Mouse (Mus musculus) urinary bladder, postnatal 36 days (tissue): ENCODE measurements around the gene Tmprss6.

Source experiments
- DNase-seq, 2 experiments: peaks; one replicate each; pipeline ENCODE4 v3.0.0; 2022; ENCODE audit warnings: low spot score in 2 of 2, mixed read lengths in 1 of 2

The Tmprss6 gene

DNA sequence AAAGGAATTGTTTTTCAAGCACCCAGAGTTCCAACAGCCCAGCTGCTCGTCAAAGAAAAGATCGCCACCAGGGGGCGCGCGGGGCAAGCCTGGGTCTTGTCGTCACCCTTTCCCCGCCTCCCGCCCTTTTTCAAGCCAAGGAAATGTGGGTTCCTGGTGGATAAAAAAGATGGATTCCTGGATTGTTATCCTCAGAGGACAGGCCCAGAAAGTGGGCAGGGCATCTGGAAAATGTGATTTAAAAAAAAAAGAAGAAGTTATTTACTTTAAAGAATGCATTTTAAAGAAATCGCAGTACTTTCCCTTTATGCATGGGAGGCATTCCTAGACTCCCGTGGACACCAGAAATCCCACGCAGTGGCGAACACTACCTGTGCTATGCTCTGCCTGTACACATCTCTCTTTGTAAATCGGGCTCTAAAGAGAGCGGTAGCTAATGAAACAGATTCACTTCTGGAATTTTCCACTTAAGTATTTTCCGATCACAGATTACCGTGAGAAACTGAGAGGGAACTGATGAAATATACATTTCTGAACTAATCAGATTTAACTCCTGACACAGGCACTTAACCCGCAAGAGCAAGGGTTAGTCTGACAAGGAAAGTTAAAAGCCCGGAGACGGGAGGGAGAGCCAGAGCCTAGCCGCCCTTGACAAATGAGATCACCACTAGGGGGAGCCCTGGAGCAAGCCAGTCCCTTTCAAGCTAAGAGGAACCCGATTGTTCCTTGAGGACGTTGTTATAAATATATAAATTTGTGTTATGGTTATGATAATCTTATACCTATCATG lies 20.5 kb downstream of the Tmprss6 start:
- DNase-seq = peak; percentile 92 to 95

GRCm38 (mm10) chr15:78447121-78447520 lies 21.3 kb downstream of the Tmprss6 start:
- DNase-seq = peak in 1 of 2 experiments; percentile 62

- no peak for DNase-seq
Observed at GRCm38 (mm10) chr15:78443857-78444256, 24.6 kb downstream of the Tmprss6 start.

DNA sequence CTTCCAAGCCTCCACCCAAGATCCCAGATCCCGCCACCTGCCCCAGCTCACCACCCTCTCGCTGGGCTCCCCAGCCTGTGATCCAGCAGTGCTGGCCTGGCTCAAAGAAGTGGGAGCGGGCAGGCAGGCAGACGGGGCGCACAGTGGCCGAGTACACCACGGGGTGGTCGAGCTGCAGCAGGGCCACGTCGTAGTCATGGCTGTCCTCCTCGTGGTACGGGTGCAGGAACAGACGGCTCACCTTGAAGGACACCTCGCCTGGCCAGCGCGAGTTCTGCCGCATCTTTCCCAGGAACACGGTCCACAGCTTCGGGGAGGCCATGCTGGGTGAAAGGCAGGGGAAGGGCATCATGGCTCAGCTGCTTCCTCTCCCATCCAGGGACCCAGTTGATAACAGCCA lies 26.2 kb downstream of the Tmprss6 start:
- DNase-seq = no peak

- DNase-seq = no peak
Observed at GRCm38 (mm10) chr15:78438973-78439372, 29.5 kb downstream of the Tmprss6 start.

GRCm38 (mm10) chr15:78438505-78438904 lies 29.9 kb downstream of the Tmprss6 start:
- no peak for DNase-seq

GRCm38 (mm10) chr15:78438018-78438394 lies 30.4 kb downstream of the Tmprss6 start:
- DNase-seq = no peak

GRCm38 (mm10) chr15:78437237-78438017 lies 31.0 kb downstream of the Tmprss6 start:
- peak; percentile 41 to 60 for DNase-seq

GRCm38 (mm10) chr15:78436380-78437192 lies 31.8 kb downstream of the Tmprss6 start:
- DNase-seq = peak; percentile 75 to 87

GRCm38 (mm10) chr15:78435681-78436080 lies 32.8 kb downstream of the Tmprss6 start:
- DNase-seq = no peak

DNA sequence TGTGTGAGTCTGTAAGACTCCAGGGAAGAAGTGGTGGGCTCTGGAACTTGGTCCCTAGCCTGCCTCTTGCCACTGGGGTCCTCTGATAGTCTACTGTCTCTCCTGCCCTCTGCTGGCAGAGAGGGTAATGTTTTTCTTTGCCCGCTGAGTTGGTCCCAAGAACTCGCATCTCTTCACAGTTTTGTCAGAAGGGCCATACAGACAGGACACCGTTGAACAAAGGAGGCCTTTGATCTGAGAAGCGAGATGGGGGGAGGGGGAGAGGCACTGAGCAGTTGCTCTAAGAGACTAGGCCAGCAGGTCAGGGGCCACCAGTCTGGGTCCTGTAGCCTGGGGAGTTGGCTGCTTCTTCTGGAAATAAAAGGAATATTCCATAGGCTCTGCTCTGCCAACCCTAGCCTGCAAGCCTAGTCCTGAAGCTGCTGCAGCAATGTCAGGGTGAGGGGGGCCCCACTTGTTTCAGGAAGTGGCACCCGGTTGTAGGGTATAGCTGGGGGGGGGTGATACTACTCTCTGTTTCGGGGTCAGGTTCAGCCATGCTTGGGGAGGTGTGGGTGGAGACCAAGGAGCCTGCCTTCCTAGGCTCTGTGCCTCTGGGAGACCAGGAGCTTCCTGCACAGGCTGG lies 33.4 kb downstream of the Tmprss6 start:
- DNase-seq = no peak

- no peak for DNase-seq
Observed at GRCm38 (mm10) chr15:78431541-78432121, 36.8 kb downstream of the Tmprss6 start.

- DNase-seq = no peak
Observed at GRCm38 (mm10) chr15:78430874-78431273, 37.6 kb downstream of the Tmprss6 start.

GRCm38 (mm10) chr15:78429871-78430622 lies 38.4 kb downstream of the Tmprss6 start:
- no peak for DNase-seq

- DNase-seq = no peak
Observed at GRCm38 (mm10) chr15:78429139-78429459, 39.3 kb downstream of the Tmprss6 start.

DNA sequence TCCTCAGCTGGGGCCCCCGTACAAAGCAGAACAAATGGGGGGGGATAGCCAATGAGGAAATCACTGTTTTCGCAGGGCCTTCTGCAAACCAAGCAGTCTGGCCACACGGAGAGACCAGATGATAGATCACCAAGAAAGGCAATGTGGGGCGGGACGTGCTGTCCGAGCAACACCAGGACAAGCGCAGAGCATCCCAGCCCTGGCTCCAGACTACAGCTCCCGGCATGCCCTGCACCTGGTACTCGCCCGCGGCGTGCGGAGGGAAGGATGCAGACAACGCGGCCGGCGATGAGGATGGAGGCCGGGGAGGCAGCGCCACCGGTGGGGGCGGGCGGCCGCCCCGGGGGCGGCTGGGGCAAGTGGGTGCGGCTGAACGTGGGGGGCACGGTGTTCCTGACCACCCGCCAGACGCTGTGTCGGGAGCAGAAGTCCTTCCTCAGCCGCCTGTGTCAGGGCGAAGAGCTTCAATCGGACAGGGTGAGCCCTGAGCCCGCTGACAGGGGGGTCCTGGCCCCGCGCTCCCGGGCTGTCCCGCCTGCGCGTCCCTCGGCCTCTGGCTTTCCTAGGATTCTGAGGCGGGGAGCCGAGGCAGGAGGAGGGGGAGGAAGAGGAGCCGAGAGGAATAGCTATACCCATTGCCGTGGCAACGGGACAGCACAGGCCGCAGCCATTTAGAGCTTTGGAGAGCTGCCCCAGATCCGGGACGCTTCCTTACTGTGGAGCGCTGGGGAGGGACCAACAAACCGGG lies 39.9 kb downstream of the Tmprss6 start, which contains the start of gene Kctd17:
Kctd17 (plus strand) TSS at position 174 of the 748 bp plus-strand sequence.
- peak; percentile 52 to 76 for DNase-seq

DNA sequence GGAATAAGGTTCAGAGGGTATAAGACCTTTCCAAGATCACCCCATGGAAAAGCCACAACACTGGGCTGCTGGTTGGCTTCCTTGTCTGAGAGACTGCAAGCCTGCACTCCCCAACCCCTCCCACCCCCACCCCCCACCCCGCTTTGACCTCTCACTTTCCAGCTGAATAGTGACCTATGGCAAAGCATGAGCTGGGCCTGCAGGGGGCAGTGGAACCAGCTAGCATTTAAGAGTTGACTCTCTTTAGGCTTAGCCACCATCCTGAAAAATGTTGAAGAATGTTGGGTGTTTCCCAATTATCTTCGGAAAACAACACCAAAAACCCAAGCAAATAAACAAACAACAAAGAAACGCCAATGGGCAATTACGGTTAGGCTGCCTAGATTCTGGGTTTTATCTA lies 43.2 kb downstream of the Tmprss6 start:
- DNase-seq = no peak

GRCm38 (mm10) chr15:78424507-78424906 lies 43.9 kb downstream of the Tmprss6 start:
- no peak for DNase-seq

DNA sequence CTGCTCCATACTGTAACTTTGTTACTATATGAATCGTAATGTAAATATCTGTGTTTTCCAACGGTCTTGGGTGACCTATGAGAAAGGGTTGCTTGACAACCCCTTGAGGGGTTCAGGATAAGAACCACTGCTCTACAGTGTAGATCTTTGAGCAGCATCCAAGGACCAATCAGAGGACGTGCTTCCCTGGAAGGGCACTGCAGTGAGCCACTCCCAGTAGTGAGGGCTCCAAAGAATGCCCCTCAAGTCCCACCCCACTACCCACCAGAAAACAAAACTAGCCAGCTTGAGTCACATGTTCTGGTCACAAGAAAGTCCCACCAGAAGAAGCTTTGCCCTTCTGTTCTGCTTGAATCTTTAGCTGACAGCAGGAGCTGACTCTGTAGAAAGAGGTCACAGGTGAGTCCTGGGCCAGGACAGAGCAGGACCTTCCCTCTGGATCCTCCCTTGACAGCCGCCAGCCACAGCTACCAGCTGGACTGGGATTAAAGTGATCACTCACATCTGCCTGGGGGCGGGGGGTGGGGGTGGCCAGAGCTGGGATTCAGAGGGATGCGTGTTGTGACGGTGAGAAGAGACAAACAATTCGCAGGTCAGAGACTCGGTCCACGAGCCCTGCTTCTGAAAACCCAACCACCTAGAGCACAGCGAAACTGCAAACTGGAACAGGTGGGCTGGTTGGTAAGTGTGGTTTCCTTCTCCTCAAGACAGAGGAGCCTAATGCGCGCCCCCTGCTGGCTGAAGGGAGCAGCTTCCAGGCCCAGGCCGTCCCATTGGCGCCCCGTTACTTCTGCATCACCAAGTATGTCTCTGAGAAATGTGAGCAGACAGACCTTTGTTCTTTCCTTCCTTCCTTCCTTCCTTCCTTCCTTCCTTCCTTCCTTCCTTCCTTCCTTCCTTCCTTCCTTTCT lies 46.1 kb downstream of the Tmprss6 start:
- DNase-seq = peak; percentile 75 to 85
